Mouse (Mus musculus) stomach, postnatal 0 days (tissue): ENCODE results near the gene Naa80.

Experiments
- CTCF ChIP-seq: IDR thresholded peaks from 2 replicates; pipeline ENCODE4 v1.5.1; 2016; ENCODE audit warnings: antibody characterized with exemption, low read depth, mild to moderate bottlenecking, moderate library complexity
- EP300 ChIP-seq: optimal IDR thresholded peaks from 2 replicates; pipeline ENCODE3; 2016; ENCODE audit warnings: antibody characterized with exemption

DNA sequence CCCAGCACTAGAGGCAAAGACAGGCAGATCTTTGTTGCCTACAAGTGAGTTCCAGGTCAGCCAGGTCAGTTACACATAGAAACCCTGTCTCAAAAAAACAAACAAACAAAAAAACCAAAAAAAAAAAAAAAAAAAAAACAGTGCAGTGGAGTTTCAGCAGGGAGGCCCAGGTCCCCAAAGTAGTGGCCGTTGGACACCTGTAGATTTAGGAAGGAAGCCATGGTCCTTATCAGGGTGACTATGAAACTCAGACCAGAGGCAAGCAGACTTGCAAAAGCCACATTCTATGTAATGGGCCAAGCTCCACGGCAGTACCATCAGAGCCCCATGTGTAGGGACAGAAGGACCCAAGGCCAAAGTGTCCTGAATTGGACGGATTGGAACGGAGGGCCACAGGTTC is 2.9 kb downstream of the Naa80 start:
- TF ChIP-seq EP300: no peak
- TF ChIP-seq CTCF: no peak
